Mouse (Mus musculus): ENCODE measurements around the gene Krt17.

DNA sequence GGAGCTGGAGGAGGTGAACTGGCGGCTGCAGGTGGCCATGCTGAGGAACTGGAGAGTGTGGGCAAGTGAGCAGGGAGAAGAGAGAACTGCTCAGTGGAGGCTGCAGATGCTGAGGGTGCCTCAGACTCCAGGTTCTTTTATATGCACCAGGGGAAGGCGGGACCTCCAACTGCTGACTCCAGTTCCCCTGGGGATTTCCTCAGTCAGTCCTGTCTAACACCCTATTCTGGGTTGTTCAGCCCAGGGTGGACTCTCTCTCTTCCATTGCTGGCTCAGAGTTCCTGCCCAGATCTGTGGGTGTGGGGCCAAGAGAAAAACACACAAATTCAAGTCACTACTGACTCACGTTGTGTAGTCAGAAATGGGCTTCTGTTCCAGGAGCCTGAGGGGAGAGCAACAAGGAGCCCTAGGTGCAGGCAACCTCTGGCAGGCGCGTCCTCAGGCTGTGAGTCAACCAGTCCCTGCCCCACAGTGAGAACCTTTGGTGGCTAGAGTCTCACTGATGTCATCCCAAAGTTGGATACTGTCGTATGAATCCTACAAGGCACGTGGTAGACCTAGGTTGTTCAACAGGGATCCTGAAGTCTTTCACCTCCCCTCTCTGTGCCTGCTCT, 11.9 kb downstream of the Krt17 start, which contains the start of gene Krt16:
- no peak for TF ChIP-seq CTCF (IDR thresholded peaks at IDR 0.05; ENCODE audit: low read depth, low read length)
- TF ChIP-seq POLR2A (IDR thresholded peaks at IDR 0.05; ENCODE audit: extremely low read depth, insufficient read depth, low read length) = no peak

Measured in liver, adult 2 months (tissue).